Mouse (Mus musculus): ENCODE data around the gene Ubtd1.

Gene Ubtd1

DNA sequence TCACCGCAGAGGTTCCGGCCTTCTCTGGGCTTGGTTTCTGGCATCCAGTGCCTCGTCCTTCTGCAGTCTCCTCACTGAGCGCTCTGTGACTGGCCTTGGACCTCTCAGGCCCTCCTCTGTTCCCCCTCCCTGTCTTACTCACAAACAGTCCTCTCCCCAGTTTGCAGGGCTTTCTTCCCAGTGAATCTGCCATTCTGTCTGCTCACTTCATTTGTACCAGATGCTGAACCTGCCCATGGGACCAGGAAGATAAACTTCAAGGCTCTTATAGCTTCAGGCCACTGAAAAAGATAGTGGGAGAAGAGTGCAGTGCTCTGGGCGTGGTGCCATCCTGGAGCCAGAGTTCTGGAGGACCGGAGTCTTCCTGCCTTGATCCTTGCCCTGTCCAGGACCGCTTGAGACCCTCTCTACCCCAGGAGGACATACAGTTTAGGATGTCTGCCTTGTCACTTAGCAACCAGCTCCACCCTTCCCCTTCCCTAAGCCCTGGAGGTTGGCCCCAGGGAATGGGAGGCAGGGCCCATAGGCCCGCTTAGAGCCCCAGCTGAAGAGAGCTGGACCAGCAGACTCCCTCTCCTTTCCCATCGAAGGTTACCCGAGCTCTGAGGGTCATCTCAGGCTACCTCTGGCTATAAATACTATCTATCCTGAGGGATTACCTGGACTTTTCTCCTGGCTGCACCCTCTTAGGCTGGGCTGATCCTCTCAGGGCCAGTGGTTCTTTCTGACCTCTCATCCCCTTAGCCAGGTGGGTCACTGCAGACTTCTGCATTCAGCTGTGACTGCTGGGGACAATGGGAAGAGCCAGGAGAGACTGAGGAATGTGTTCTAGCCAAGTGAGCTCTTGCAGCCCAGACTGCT is 40.3 kb downstream of the Ubtd1 start:
- DNase-seq (ENCODE audit: low read depth, low spot score), result no peak

GRCm38 (mm10) chr19:42022542-42022848 is 40.9 kb downstream of the Ubtd1 start:
- no peak for DNase-seq (ENCODE audit: low read depth, low spot score)

- peak; percentile 89 for DNase-seq (ENCODE audit: low read depth, low spot score)
Measured at GRCm38 (mm10) chr19:42026158-42026557, 44.6 kb downstream of the Ubtd1 start.

DNA sequence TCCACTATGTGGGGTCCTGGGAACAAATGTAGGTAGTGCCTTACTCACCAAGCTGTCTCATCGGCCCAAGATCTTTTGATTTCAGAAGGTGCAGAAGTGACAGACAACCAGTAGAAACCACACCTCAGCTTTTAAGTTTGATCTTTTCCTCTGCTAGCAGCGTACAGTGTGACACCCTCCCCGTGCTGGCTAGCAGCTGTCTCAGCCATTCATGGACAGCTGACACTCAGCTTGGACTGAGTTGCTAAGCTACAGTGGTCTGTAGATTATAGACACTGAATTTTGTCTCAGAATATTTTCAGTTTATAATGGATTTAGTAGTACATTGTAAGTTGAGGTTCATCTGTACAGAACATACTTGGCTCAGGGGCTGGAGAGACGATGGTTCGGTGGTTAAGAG is 49.5 kb downstream of the Ubtd1 start:
- DNase-seq (ENCODE audit: low read depth, low spot score), result no peak

DNA sequence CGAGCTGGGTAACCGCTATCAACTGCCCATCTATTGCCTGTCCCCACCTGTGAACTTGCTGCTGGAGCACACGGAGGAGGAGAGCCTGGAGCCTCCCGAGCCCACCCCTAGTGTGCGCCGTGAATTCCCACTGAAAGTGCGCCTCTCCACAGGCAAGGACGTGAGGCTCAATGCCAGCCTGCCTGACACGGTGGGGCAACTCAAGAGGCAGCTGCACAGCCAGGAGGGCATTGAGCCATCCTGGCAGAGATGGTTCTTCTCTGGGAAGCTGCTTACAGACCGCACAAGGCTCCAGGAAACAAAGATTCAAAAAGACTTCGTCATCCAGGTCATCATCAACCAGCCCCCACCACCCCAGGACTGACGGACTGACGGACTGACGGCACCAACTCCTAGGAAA is 52.0 kb downstream of the Ubtd1 start:
- DNase-seq (ENCODE audit: low read depth, low spot score), result no peak

DNA sequence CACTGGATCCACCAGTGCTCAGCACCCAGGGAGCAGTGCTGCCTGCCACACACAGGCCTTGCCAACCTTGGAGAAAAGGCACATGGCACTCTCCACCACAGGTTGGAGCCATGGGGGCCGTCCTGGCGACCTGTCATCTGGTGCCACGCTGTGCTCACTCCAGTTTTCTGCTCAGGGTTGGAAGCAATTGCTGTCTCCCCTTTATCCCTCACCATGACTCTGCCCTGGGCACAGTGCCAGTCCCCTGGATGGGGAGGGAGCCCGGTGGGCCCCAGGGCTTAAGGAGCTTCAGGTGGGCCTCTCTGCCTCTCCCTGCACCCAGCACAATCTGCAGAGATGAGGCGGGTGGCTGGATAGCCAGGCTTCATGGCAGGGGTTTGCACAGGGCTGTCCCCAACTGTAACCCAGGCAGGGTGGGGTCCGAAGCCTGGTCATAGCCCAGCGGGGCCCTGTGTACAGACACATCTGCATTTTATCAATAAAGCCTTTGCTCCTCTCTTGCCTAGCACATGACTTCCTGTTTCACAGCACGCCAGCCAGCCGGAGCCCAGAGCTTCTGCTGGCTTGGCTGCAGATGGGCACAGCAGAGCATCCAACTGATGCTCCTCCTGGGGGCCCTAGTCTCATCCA is 52.7 kb downstream of the Ubtd1 start:
- peak; percentile 39 for DNase-seq (ENCODE audit: low read depth, low spot score)

DNA sequence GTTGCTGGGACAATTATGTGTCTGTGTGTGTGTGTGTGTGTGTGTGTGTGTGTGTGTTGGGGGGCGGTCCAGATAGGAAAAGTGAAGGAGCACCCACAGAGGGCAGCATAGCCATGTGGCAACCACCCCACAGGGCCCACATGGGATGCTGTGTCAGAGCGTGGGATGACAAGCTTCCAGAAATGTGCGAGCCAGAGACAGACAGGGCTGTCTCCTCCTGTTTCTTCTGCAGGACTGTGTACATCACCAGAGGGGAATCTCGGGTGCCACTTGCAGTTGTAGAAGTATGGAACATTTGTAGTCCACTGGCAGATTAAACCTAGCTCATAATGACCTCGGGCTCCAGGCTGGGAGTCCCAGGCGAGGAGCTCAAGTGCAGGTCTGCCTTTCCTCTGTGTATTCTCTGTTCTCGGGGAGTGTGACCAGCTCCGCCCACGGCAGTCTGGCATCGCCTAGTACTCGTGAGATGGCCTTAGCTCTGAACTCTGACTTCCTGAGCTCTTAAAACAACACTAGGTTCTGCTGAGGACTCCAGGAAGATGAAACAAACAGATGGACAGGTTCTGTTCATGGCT is 53.4 kb downstream of the Ubtd1 start:
- peak; percentile 66 for DNase-seq (ENCODE audit: low read depth, low spot score)

DNA sequence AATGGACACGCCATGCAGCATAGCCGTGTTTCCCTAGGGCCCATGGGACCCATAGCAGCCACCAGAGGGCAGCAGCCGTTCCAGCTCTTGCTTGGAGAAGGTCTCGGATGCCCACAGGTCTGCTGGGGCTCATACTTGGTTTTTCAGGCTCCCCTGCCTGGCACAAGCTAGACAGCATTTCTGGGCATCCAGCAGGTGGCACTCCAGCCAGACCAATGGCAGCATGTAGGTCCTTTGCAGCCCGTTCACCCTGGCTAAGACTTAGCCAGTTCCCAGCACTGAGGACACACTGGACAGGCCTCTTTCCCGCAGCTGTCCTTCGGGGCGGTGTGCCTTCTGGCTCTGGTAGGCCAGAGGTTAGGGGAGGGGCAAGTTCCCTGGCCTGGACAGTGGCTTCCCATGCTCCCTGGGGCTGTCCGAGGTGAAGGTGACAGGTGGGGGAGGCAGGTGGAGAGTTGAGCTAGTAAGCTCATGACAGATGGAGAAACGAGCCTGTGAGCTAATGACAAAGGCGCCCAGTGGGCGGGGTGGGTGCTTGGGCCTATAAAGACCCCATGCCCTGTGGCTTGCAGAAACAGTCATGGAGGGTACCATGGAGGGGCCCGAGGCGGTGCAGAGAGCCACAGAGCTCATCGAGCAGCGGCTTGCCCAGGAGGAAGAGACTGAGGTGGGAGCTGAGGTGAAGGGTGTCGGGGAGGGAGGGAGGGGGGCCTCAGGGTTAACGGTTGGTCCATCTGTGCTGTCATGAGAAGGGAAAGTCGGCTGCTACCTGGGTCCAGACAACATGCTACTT is 54.1 kb downstream of the Ubtd1 start, which contains the start of gene Ankrd2:
Ankrd2 (plus strand) TSS at position 545 of the 793 bp plus-strand sequence.
- DNase-seq (ENCODE audit: low read depth, low spot score), result peak; percentile 97

GRCm38 (mm10) chr19:42036357-42036756 is 54.8 kb downstream of the Ubtd1 start:
- no peak for DNase-seq (ENCODE audit: low read depth, low spot score)

GRCm38 (mm10) chr19:42037167-42037702 is 55.7 kb downstream of the Ubtd1 start:
- DNase-seq (ENCODE audit: low read depth, low spot score), result no peak

GRCm38 (mm10) chr19:42038310-42038709 is 56.7 kb downstream of the Ubtd1 start:
- no peak for DNase-seq (ENCODE audit: low read depth, low spot score)

- no peak for DNase-seq (ENCODE audit: low read depth, low spot score)
Measured at GRCm38 (mm10) chr19:42043988-42044387, 62.4 kb downstream of the Ubtd1 start.

DNA sequence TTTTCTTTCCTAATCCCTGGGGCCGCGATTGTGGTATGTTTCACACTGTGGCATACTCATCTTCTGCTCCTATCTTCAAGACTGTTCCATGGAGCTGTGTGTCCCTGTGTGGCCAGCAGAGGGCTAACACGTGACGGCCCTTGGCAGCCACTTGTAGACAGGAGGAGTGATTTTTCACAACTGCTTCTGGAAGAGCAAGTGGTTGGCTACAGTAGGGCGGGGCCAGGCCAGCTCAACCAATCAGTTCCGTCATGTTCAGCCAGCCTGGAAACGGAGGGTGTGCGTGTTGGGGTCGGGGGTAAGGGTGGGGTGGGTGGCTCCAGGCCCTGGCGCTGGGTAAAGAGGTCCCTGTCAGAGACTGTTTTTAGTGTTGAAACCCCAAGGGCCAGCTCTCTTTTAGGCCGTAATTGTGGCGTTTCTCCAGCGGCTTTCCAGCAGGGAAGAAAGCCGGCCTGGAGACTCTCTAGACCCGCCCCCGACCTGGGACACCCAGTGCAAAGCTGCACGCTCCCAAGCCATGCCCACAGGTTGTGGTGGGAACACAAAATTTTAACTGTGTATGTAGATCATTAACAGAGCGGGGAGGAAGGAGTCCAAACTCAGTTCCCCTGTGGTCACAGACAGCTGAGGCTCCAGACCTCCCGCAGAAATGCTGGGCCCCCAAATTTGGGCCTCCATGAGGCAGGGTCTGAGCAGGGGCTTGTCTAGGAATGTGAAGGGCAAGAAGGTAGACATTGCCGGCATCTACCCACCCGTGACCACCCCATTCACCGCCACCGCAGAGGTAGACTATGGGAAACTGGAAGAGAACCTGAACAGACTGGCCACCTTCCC is 63.9 kb downstream of the Ubtd1 start, which contains the start of gene Hoga1:
Hoga1 (plus strand) TSS at position 342 of the 834 bp plus-strand sequence.
- peak; percentile 65 for DNase-seq (ENCODE audit: low read depth, low spot score)

DNA sequence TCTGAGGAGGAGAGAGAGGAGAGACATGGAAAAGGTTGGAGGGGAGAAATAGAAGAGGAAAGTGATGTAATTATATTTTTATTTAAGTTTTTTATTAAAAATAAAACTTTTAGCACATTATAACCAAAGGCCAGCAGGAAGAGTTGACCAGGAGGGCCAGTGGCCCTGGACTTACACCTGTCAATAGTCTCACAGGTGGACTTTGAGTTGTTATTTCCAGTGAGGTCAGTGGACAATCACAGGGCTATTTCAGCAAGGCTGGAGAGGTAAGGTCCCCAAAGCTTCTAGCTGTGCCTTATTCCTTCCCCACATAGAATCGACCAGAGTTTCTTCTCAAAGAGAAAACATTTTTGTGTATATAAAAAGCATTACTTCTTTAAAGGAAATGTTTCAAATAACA is 68.7 kb downstream of the Ubtd1 start:
- DNase-seq (ENCODE audit: low read depth, low spot score), result no peak

DNA sequence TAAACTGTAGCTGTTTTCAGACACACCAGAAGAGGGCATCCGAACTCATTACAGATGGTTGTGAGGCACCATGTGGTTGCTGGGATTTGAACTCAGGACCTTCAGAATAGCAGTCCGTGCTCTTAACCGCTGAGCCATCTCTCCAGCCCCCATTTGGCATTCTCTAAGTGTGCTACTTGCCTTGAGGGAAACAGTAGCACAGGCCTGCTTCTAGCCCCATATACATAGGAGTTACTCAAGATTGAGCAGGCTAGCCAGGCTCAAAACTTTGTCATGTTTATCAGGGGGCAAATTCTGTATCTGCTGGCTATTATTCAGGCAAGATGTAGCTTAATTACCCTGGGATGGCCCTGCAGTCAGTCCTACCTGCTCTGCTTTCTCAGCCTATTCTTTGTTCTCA is 69.8 kb downstream of the Ubtd1 start:
- DNase-seq (ENCODE audit: low read depth, low spot score), result no peak

GRCm38 (mm10) chr19:42051948-42052347 is 70.4 kb downstream of the Ubtd1 start, which contains the start of gene 4933411K16Rik:
4933411K16Rik (plus strand) TSS chr19:42052248.
- DNase-seq (ENCODE audit: low read depth, low spot score), result no peak

- no peak for DNase-seq (ENCODE audit: low read depth, low spot score)
Measured at GRCm38 (mm10) chr19:42054255-42054654, 72.7 kb downstream of the Ubtd1 start.

DNA sequence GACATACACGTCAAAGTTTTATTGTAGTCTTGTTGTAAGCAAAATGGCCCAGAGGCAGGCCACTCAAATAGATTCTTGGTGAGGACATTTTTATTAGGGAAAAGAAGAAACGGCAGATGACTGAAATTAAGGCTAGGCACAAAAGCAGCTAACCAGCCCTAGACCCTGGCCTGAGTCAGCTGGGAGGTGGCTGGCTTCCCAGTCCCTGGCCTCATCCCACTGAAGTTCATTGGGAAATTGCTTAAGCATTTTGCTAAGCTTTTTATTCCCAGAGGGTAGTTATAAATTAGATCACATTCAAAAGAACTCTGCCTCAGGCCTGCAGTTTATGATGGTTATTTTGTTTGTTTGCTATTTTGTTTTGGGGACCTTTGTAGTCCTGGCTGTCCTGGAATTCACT is 74.3 kb downstream of the Ubtd1 start:
- DNase-seq (ENCODE audit: low read depth, low spot score), result no peak

DNA sequence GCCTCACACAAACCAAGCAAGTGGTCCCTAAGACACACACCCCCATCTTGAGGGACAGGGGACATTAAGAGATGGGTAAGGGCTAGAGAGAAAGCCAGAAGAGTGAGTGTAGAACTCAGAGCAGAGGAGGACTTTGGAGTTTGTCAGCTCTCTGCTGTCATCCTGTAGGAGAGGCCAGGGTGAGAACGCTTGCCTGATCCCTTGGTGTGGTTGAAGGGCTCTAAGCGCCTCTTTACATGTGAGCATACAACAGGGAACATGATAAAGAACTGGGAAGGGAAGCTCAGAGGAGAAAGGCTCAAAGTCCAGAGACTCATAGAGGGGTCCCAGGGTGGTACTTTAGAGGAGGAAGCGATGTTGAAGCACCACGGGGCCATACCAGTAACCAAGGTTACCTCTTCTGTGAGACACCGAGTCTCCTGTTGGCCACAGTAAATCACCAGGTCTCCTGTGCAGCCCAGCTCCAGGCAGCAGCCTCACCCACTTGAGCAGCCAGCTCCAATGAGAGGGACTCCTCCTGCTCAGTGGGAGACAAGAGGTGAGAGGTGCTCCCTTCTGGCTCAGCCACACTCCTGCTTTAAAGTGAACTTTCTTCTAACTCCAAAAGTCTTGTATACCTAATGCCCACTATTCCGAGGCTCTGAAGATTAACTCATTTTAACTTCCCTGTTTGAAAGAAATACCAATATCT is 75.3 kb downstream of the Ubtd1 start:
- DNase-seq (ENCODE audit: low read depth, low spot score), result no peak

DNA sequence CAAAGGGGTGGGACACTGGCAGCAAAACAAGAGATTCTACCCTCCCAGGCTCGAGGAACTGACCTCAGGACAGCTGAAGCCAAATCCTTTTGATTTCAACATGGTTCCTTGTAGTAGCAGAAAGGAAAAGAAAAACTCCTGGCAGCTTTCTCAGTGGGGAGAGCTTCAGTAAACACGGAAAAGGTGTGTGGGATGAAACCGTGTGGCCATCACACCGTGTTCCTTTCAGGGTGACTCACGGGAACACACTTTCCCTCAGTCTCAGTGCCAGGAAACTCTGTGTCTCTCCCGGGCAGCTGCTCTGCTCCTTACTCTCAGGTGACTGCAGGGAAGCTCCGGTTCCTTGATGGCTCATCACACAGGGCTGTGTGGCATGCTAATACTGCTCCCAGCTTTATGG is 76.9 kb downstream of the Ubtd1 start:
- peak; percentile 60 for DNase-seq (ENCODE audit: low read depth, low spot score)
